Mouse (Mus musculus) stomach, embryonic 14.5 days (tissue): ENCODE measurements around the gene Fstl1. TPM values are rescaled to one million over a fixed set of nuclear protein-coding genes. Genes with fewer than 3 reads are reported as not detected.
A peak's percentile ranks its signal among the peaks of the same experiment; 100 is the strongest.

Experiments used
- ATAC-seq: fragments of 200-750 bp; cut with Nextera tagmentation; 2 replicates; pipeline ENCODE4 v1.8.0; 2017; ENCODE audit warnings: low read depth, moderate TSS enrichment; ENCODE audit not compliant: insufficient number of reproducible peaks, insufficient read depth, low FRiP score
- H3K27ac ChIP-seq: fragments of 300-500 bp; sonication (generic); 2 replicates; pipeline ENCODE4 v1.5.1; 2014; ENCODE audit warnings: mild to moderate bottlenecking, low read length, moderate library complexity, mixed read lengths
- H3K27me3 ChIP-seq: fragments of 300-500 bp; sonication (generic); 2 replicates; pipeline ENCODE4 v1.6.1; 2014; ENCODE audit warnings: low read length, control low read depth, mixed read lengths; ENCODE audit not compliant: control insufficient read depth, insufficient read depth
- H3K36me3 ChIP-seq: fragments of 300-500 bp; sonication (generic); 2 replicates; pipeline ENCODE4 v1.6.1; 2014; ENCODE audit warnings: mild to moderate bottlenecking, control low read depth, low read length, moderate library complexity, mixed read lengths; ENCODE audit not compliant: control insufficient read depth, insufficient read depth
- H3K4me1 ChIP-seq: fragments of 300-500 bp; sonication (generic); 2 replicates; pipeline ENCODE4 v1.6.1; 2014; ENCODE audit warnings: low read length, control low read depth, mixed read lengths; ENCODE audit not compliant: control insufficient read depth, insufficient read depth
- H3K4me2 ChIP-seq: fragments of 300-500 bp; sonication (generic); replicated peaks from 2 replicates; pipeline ENCODE4 v1.6.1; 2014; ENCODE audit warnings: low read depth, low read length, control low read depth
- H3K4me3 ChIP-seq: fragments of 300-500 bp; sonication (generic); 2 replicates; pipeline ENCODE4 v1.5.1; 2014; ENCODE audit warnings: low read depth, low read length, control low read depth
- H3K9ac ChIP-seq: fragments of 300-500 bp; sonication (generic); replicated peaks from 2 replicates; pipeline ENCODE4 v1.6.1; 2014; ENCODE audit warnings: low read depth, mild to moderate bottlenecking, control low read depth, low read length, moderate library complexity, mixed read lengths
- H3K9me3 ChIP-seq: fragments of 300-500 bp; sonication (generic); 2 replicates; pipeline ENCODE4 v1.6.1; 2016; ENCODE audit warnings: low read depth, low read length, control low read depth; ENCODE audit not compliant: control insufficient read depth
- WGBS: fragments of 180-500 bp; shearing (Covaris S2); extraction: QIAGEN DNeasy Blood & Tissue Kit; methylation state at CpG from one replicate; pipeline ENCODE4 v1.1.7; 2014; 5-methylcytosine and 5-hydroxymethylcytosine counted together
- polyA plus RNA-seq: library from polyadenylated mRNA; unstranded; fragments of >200 nt; fragmentation: Nextera tagmentation; extraction: Ambion mirVana; gene quantifications from 2 replicates; pipeline ENCODE4 v1.2.1, GENCODE M21; 2014

Fstl1 gene
- polyA plus RNA-seq, 1 experiment from 2014 or later, result 519 TPM

DNA sequence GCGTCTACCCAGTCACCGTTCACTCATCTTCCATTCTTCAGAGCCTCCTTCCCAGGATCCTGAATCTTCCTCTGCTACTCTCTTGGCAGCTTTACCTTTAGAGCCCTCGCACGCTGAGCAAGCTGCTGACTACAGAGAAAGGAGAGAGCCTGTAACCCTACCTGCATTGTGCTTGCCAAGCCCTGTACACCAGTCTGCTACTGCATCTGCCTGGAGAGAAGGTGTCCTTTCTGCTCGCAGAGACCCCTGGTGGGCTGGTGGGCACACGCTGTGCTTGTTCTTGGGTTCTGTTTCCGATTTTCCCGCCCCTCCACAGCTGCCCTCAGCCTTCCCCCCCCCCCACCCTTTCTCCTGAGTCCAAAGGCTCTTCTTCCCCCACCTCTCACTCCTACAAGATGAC is 30.6 kb downstream of the Fstl1 start:
- 77% methylated on average over 7 of the region's 8 CpGs for WGBS
- ATAC-seq, result no peak

DNA sequence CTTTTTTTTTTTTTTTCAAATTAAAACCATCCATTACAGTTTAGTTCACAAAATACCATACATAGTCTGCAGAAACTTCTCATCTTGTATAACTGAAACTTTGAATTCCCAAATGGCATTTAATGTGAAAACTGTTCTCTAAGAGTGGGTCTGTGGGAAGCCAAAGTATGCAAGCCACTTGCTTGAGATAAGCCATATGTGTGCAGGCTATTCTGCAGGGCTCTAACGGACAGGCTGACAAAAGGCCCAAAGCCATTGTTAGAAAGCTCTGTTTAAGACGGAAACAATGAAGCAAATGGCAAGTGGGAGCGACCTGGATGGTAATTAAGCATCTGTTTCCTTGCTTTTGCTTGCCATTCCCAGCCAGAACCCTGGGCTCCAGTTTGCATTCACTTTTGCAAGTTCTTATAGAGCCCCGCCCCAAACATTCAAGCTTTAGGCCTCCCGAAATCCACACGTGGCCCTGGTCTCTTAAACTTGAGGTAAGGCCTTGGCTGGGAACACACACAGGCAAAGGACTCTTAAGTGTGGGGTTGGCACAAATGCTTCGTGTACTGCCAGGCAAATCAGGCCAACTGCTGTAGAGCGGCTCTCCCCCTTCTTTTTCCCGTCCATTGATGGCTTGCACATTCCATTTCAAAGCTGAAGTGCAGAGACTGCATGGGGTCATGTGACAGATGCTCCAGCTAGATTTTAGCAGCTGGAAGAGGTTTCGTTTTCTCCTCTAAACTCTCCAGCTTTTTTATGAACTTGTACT is 32.4 kb downstream of the Fstl1 start:
- H3K4me3 ChIP-seq, result no peak overlapping the region
- 46% methylated on average over 10 of the region's 10 CpGs for WGBS

More for the DNA sequence above, 30.6 kb downstream of the Fstl1 start:
- Histone ChIP-seq H3K27me3 (no peaks in the 10 kb centered on the region), H3K4me2 (no peak overlapping the region), H3K9ac (no peak overlapping the region), H3K4me1 (peaks cover 19% of the 10 kb centered on the region), H3K4me3 (no peak overlapping the region), H3K9me3 (no peaks in the 10 kb centered on the region; the same call in 1 of the 2 replicates), H3K27ac (no peak overlapping the region), H3K36me3 (peaks cover 18% of the 10 kb centered on the region)

DNA sequence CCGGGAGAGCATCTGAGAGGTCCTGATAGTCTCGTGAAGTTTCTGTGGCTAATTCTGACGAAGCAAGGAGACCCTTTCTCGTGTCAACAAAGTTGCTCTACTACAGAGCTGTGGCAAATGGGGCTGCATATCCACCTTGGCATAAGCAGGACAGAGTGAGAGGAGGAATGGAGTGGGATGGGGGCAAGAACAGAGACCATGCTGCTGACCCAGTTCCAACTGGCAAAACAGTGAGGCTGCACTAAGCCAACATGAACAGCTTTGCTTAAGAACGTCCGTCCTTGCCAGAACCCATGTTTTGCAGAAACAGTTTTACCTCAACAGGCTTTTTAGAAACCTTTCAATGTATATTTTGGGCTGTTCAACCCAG is 32.9 kb downstream of the Fstl1 start:
- peaks cover 4% of the 10 kb centered on the region; the same call in 1 of the 2 replicates for H3K36me3 ChIP-seq
- H3K27ac ChIP-seq, result peak overlapping the region; percentile 87
- ATAC-seq, result no peak
- no peaks in the 10 kb centered on the region for H3K9me3 ChIP-seq
- H3K9ac ChIP-seq, result no peak overlapping the region
- no peak overlapping the region for H3K4me3 ChIP-seq
- peaks cover 37% of the 10 kb centered on the region for H3K4me1 ChIP-seq
- 66% methylated on average over 6 of the region's 6 CpGs for WGBS
- H3K4me2 ChIP-seq, result no peak overlapping the region
- no peaks in the 10 kb centered on the region for H3K27me3 ChIP-seq

More for the DNA sequence above, 32.4 kb downstream of the Fstl1 start:
- Histone ChIP-seq H3K9ac (no peak overlapping the region), H3K4me1 (peaks cover 36% of the 10 kb centered on the region), H3K27me3 (no peaks in the 10 kb centered on the region), H3K4me2 (no peak overlapping the region), H3K36me3 (peaks cover 6% of the 10 kb centered on the region), H3K9me3 (no peaks in the 10 kb centered on the region), H3K27ac (peak overlapping the region; percentile 87)
- ATAC-seq, result no peak

- peaks cover 14% of the 10 kb centered on the region; the same call in 1 of the 2 replicates for H3K36me3 ChIP-seq
- 74% methylated on average over 8 of the region's 8 CpGs for WGBS
- ATAC-seq, result no peak
- H3K4me3 ChIP-seq, result no peak overlapping the region
- H3K4me1 ChIP-seq, result peaks cover 37% of the 10 kb centered on the region
- H3K27ac ChIP-seq, result no peak overlapping the region
- H3K9ac ChIP-seq, result no peak overlapping the region
- H3K4me2 ChIP-seq, result no peak overlapping the region
- H3K27me3 ChIP-seq, result no peaks in the 10 kb centered on the region
- no peaks in the 10 kb centered on the region for H3K9me3 ChIP-seq
Observed at GRCm38 (mm10) chr16:37811874-37812273, 35.2 kb downstream of the Fstl1 start.

DNA sequence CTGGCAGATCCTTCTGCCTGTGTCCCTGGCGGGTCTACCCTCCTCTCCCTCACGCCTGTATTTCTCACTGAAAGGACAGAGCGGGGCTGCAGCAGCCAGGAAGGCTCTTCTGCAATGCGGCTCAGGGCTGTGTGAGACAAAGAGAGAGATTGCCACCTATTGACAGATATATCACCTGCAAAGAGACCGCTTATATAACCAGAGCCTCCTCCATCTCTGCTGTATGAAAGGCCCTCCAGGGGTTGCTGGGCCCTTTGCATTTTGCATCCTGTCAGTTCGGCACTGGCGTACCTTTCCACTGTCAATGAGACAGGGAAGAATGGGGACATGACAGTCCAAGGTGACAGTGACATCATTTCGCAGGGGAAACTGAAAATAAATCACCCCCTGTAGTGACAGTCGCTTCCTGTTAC is 35.8 kb downstream of the Fstl1 start:
- Histone ChIP-seq H3K4me3 (no peak overlapping the region), H3K36me3 (peaks cover 14% of the 10 kb centered on the region; the same call in 1 of the 2 replicates), H3K4me2 (no peak overlapping the region), H3K9me3 (no peaks in the 10 kb centered on the region), H3K27me3 (no peaks in the 10 kb centered on the region), H3K9ac (no peak overlapping the region), H3K4me1 (peaks cover 32% of the 10 kb centered on the region), H3K27ac (no peak overlapping the region)
- 45% methylated on average over 9 of the region's 9 CpGs for WGBS
- ATAC-seq, result peak; percentile 34

DNA sequence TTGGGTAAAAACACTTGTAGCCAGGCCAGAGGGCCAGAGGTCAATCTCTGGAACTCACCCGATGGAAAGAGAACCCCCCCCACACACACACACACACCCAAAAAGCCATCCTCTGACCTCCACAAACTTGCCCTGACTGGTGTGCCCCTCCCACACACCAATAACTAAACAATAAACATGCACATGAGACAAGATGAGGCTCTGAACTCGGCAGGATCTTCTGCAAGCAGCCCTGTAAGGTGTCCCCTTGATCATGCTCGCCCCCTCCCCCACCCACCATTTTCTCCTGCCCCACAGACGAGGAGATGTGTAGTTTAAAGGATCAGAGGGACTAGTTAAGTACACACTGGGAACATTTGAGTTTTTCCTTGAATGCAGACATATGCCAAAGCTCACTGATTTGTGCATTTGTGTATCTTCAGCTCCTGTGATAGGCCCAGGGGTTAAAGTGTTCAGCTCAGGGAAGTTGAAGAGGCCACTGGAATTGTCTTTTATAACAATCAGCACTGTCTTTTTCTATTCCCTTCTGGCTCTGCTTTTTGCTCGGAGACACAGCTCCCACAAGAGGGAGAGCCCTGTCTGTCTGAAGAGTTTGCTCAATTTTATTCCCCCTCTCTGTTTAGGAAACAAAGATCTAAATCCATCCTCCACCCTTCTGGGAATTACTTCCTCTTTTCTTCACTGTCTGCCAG is 37.2 kb downstream of the Fstl1 start:
- Histone ChIP-seq H3K9ac (no peak overlapping the region), H3K9me3 (no peaks in the 10 kb centered on the region), H3K4me3 (no peak overlapping the region), H3K27me3 (no peaks in the 10 kb centered on the region), H3K4me2 (0 out of 2 replicates have a peak overlapping the region, but pooled peaks have one; percentile 1), H3K27ac (peak overlapping the region; percentile 62), H3K36me3 (peaks cover 22% of the 10 kb centered on the region; the same call in 1 of the 2 replicates), H3K4me1 (peaks cover 29% of the 10 kb centered on the region; the same call in 1 of the 2 replicates)
- 25% methylated on average over 5 of the region's 5 CpGs for WGBS
- no peak for ATAC-seq

DNA sequence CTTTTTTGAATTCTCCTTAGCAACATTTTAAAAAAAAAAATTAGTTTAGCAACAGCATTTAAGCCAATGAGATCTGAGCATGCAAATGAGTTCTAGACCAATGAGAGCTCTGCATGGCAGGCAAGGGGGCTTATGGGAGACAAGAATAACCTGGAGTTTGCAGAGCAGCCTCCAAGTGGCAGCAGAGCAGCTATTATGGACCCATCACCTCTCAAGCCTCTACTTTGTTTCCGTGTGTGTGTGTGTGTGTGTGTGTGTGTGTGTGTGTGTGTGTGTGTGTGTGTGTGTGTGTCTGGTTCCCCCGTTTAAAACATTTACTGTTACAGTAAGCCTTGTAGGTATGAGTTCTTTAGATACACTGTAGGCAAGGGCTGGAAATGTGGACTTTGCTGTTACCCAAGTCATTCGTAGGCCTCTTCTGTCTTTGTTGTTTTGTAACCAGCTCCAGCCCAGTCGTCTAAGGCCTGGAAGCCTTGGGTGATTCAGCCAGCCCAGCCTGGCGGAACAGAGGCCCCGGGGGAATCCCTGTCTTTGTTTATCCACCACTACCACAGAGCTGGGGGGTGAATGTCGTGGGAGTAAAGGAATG is 37.8 kb downstream of the Fstl1 start:
- no peak overlapping the region for H3K9ac ChIP-seq
- no peaks in the 10 kb centered on the region for H3K9me3 ChIP-seq
- peaks cover 25% of the 10 kb centered on the region; the same call in 1 of the 2 replicates for H3K4me1 ChIP-seq
- peaks cover 25% of the 10 kb centered on the region; the same call in 1 of the 2 replicates for H3K36me3 ChIP-seq
- H3K4me2 ChIP-seq, result no peak overlapping the region
- H3K27me3 ChIP-seq, result no peaks in the 10 kb centered on the region
- no peak overlapping the region for H3K4me3 ChIP-seq
- ATAC-seq, result peak; percentile 92
- H3K27ac ChIP-seq, result peak overlapping the region; percentile 62; the same call in 1 of the 2 replicates
- WGBS, result 23% methylated on average over 7 of the region's 7 CpGs

DNA sequence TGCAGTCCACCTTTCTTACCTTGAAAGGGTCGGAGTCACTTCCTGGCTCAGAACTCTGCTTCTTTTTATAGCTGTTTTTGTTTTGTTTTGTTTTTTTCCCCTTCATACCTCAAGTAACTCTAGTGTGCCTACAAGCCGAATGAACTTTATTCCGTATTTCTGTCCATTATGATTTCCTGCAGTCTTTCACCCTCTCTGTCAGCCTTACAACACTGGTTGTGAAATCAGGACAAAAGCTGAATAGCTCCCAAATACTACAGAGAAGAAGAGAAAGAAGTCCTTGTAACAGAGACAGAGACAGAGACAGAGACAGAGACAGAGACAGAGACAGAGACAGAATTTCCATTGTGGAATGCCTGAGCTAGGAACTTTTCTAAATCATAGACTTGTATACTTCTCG is 41.3 kb downstream of the Fstl1 start:
- no peak overlapping the region for H3K4me3 ChIP-seq
- WGBS, result 88% methylated on average over 4 of the region's 4 CpGs
- H3K9ac ChIP-seq, result no peak overlapping the region
- peaks cover 48% of the 10 kb centered on the region for H3K36me3 ChIP-seq
- H3K9me3 ChIP-seq, result no peaks in the 10 kb centered on the region
- no peak for ATAC-seq
- H3K27me3 ChIP-seq, result no peaks in the 10 kb centered on the region
- H3K4me2 ChIP-seq, result no peak overlapping the region
- peaks cover 11% of the 10 kb centered on the region; the same call in 1 of the 2 replicates for H3K4me1 ChIP-seq
- H3K27ac ChIP-seq, result no peak overlapping the region
